Mouse (Mus musculus): ENCODE data around the gene Zmat5.

Zmat5 gene

GRCm38 (mm10) chr11:4704072-4704964 lies at the start of gene Zmat5, which contains the start of gene Uqcr10:
Gene Zmat5, plus strand, starts transcription at chr11:4704678.
Gene Uqcr10, minus strand, starts transcription at chr11:4704342.
- in situ Hi-C loops (cut with MboI; ENCODE audit: low pct_unique_long_range_greater_than_20kb in 1 of 2, low sequenced_read_pairs in 2 of 2, unreplicated experiment in 1 of 2) = no loop called here

- in situ Hi-C loops (cut with MboI; ENCODE audit: low pct_unique_long_range_greater_than_20kb in 1 of 2, low sequenced_read_pairs in 2 of 2, unreplicated experiment in 1 of 2) = no loop called here
Measured at GRCm38 (mm10) chr11:4659818-4660217, 44.7 kb upstream of the Zmat5 start.

DNA sequence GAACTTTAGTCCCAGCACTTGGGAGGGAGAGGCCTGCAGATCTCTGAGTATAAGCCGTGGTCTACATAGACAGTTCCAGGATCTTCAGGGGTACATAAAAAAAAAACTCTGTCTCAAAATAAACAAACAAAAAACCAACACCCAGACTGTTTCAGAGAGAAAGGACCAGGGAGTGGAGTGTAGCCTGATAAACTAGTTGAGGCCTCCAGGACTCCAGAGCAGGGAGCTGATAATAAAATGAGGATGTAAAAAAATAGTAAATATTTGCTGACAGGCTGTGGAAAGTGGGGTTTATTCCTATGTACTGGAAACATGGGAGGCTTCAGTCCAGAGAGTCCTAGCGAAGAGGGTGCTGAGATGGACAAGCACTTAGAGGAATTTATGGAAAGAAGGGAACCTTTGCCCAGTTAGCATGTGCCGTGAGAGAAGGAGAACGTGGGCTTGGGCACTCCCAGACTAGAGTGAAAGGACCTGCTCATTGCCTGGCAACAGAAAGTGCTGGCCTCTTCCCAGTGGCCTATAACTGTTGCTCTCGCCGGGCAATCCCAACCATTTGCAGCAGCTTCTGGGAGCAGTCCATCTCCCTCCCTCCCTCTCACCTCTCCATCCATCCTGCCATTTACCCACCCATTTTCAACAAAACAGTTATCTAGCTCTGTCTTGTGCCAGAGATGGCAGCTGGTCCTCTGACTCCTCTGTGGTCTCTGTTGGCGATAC lies 44.0 kb upstream of the Zmat5 start:
- in situ Hi-C loops (cut with MboI; ENCODE audit: low pct_unique_long_range_greater_than_20kb in 1 of 2, low sequenced_read_pairs in 2 of 2, unreplicated experiment in 1 of 2) = no loop called here

DNA sequence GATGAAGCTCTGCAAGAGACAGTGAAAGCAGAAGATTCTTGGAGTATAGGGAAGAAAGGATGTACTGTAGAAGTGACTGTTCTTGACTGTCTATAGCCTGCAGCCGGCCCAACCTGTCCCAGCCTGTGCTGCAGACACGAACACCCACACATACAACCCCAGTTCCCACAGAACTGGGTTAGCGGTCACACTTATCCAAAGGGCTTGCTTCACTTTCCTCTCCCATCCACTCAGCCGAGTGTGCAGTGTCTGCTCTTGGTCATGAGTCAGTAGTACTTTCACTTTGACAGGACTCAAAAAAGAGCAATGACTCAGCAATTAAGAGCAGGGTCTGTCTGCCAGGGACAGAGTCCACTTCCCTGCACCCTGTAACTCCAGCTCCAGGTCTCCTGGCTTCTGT lies 43.2 kb upstream of the Zmat5 start:
- in situ Hi-C loops (cut with MboI; ENCODE audit: low pct_unique_long_range_greater_than_20kb in 1 of 2, low sequenced_read_pairs in 2 of 2, unreplicated experiment in 1 of 2) = no loop called here

- in situ Hi-C loops (cut with MboI; ENCODE audit: low pct_unique_long_range_greater_than_20kb in 1 of 2, low sequenced_read_pairs in 2 of 2, unreplicated experiment in 1 of 2) = no loop called here
Measured at GRCm38 (mm10) chr11:4661871-4662495, 42.5 kb upstream of the Zmat5 start.

GRCm38 (mm10) chr11:4662496-4662878 lies 42.0 kb upstream of the Zmat5 start:
- in situ Hi-C loops (cut with MboI; ENCODE audit: low pct_unique_long_range_greater_than_20kb in 1 of 2, low sequenced_read_pairs in 2 of 2, unreplicated experiment in 1 of 2) = no loop called here

- in situ Hi-C loops (cut with MboI; ENCODE audit: low pct_unique_long_range_greater_than_20kb in 1 of 2, low sequenced_read_pairs in 2 of 2, unreplicated experiment in 1 of 2) = no loop called here
Measured at GRCm38 (mm10) chr11:4671736-4672135, 32.7 kb upstream of the Zmat5 start.

GRCm38 (mm10) chr11:4674593-4674992 lies 29.9 kb upstream of the Zmat5 start:
- in situ Hi-C loops (cut with MboI; ENCODE audit: low pct_unique_long_range_greater_than_20kb in 1 of 2, low sequenced_read_pairs in 2 of 2, unreplicated experiment in 1 of 2) = no loop called here

- in situ Hi-C loops (cut with MboI; ENCODE audit: low pct_unique_long_range_greater_than_20kb in 1 of 2, low sequenced_read_pairs in 2 of 2, unreplicated experiment in 1 of 2) = loop anchor here in 1 of 2 experiments (5.0 kb wide), 1 partner anchor 38 kb away; the partner anchor contains the start of gene Ascc2
Measured at GRCm38 (mm10) chr11:4675126-4675562, 29.3 kb upstream of the Zmat5 start.

DNA sequence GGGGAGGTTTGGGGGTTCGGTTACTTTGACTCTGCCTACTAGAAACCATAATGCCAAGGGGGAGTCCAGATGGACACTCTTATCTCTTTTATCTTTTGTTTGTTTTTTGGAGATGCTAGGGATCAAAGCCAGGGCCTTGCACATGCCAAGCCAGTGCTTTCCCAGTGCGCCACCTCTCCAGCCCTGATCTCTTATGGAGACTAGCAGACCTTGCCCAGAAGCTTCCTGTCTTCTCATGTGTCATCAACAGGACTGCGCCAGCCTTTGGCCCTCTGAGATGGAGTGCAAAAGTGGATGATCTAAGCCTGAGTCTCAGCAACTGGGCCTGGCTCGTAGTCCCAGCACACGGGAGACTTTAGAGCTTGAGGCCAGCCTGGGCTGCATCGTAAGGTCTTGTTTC lies 28.8 kb upstream of the Zmat5 start:
- in situ Hi-C loops (cut with MboI; ENCODE audit: low pct_unique_long_range_greater_than_20kb in 1 of 2, low sequenced_read_pairs in 2 of 2, unreplicated experiment in 1 of 2) = loop anchor here in 1 of 2 experiments (5.0 kb wide), 1 partner anchor 38 kb away; the partner anchor contains the start of gene Ascc2

DNA sequence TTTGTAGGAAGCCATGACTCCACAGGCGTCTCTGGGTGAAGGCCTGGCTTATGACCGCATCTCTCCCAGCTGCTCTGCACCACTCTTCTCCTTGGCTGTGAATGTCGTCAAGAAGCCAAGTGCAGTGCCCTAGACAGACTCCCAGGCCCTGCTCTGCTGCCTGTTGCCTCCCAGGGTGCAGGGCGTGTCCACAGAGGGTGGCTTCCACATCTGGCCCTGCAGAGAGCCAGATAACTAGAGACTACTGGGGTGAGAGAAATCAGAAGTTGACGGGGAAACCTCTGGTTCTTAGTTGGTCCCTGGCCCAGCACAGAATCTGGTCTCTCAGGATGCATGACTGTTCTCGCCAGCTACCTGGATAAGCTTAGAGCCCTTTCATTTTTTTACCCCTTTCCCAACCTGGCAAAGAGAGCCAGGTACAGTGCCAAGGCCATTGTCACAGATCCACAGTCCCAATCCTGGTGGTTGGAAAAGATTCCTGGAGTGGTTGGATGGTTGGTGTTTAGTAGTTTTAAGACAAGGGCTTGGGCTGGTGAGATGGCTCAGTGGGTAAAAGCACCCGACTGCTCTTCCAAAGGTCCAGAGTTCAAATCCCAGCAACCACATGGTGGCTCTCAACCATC lies 27.1 kb upstream of the Zmat5 start:
- in situ Hi-C loops (cut with MboI; ENCODE audit: low pct_unique_long_range_greater_than_20kb in 1 of 2, low sequenced_read_pairs in 2 of 2, unreplicated experiment in 1 of 2) = loop anchor here in 1 of 2 experiments (5.0 kb wide), 1 partner anchor 40 kb away; the partner anchor contains the start of gene Ascc2

- in situ Hi-C loops (cut with MboI; ENCODE audit: low pct_unique_long_range_greater_than_20kb in 1 of 2, low sequenced_read_pairs in 2 of 2, unreplicated experiment in 1 of 2) = loop anchor here in 1 of 2 experiments (5.0 kb wide), 1 partner anchor 42 kb away; the partner anchor contains the start of gene Ascc2
Measured at GRCm38 (mm10) chr11:4678700-4679440, 25.6 kb upstream of the Zmat5 start.

- in situ Hi-C loops (cut with MboI; ENCODE audit: low pct_unique_long_range_greater_than_20kb in 1 of 2, low sequenced_read_pairs in 2 of 2, unreplicated experiment in 1 of 2) = loop anchor here in 1 of 2 experiments (5.0 kb wide), 1 partner anchor 42 kb away; the partner anchor contains the start of gene Ascc2
Measured at GRCm38 (mm10) chr11:4679441-4679832, 25.0 kb upstream of the Zmat5 start.

DNA sequence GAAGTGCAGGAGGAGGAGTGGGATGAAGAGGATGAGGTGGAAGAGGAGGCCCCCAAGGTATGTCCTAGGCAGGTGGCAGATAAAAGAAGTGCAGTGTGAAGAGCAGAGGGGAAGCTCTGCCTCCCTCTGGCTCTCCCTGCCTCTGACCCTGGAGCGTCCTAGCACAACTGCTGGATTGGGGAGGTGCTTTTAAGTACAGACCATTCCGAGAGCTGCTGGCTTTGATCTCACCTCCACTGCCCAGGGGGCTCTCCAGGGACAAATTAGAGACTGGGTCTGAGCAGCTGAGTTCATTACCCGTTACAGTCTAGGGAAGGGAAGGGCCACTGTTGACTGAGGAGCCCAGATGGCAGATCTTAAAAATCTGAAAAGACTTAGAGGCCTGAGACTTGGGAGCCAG lies 24.4 kb upstream of the Zmat5 start:
- in situ Hi-C loops (cut with MboI; ENCODE audit: low pct_unique_long_range_greater_than_20kb in 1 of 2, low sequenced_read_pairs in 2 of 2, unreplicated experiment in 1 of 2) = no loop called here

- in situ Hi-C loops (cut with MboI; ENCODE audit: low pct_unique_long_range_greater_than_20kb in 1 of 2, low sequenced_read_pairs in 2 of 2, unreplicated experiment in 1 of 2) = no loop called here
Measured at GRCm38 (mm10) chr11:4683516-4683915, 21.0 kb upstream of the Zmat5 start.

- in situ Hi-C loops (cut with MboI; ENCODE audit: low pct_unique_long_range_greater_than_20kb in 1 of 2, low sequenced_read_pairs in 2 of 2, unreplicated experiment in 1 of 2) = no loop called here
Measured at GRCm38 (mm10) chr11:4684186-4684585, 20.3 kb upstream of the Zmat5 start.

DNA sequence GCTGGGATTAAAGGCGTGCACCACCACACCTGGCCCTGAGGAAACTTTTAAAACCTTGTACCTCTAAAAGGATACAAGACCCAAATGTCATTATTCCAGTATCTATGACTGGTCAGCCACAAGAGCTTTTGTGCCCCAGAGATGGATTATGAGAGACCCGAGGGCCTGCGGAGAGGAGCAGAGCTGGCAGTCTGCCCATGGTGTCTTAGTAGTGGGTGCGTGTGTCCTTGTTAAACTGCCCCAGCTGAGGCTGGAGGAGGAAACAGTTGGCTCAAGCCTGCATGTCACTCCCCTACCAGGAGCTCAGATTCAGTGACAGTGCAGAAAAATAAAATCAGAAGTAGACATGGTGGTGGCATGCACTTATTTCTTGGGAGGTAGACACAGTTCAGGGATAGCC lies 19.4 kb upstream of the Zmat5 start:
- in situ Hi-C loops (cut with MboI; ENCODE audit: low pct_unique_long_range_greater_than_20kb in 1 of 2, low sequenced_read_pairs in 2 of 2, unreplicated experiment in 1 of 2) = no loop called here

- in situ Hi-C loops (cut with MboI; ENCODE audit: low pct_unique_long_range_greater_than_20kb in 1 of 2, low sequenced_read_pairs in 2 of 2, unreplicated experiment in 1 of 2) = no loop called here
Measured at GRCm38 (mm10) chr11:4685510-4685909, 19.0 kb upstream of the Zmat5 start.

Data from mouse embryonic stem cell (cell line).